Mouse (Mus musculus): ENCODE results near the gene Abcb8. TPM values are rescaled to one million over a fixed set of nuclear protein-coding genes. Genes with fewer than 3 reads are reported as not detected.
A peak's percentile ranks its signal among the peaks of the same experiment; 100 is the strongest.

The Abcb8 gene
- total and polyA plus RNA-seq, 3 experiments, result 63.6 to 165 (median 69.8) TPM

DNA sequence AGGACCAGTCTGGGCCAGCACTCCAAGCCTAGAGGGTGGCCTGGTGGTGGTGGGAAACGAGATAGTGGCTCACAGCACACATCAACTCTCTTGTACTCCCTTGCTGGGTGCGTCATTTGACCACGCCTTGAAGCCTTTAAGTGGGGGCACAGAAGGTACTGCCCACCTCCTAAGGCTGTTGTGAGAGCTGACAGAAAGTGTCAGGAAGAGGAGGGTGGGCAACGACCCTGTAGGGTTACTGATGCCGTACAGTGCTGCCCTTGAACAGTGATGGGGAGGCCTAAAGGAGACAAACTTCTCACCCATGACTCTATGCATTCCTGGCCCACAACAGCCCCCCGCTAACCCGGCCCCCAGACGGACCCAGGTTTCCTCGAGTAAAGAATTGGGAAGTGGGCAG lies 27.0 kb upstream of the Abcb8 start:
- DNase-seq, result no peak

DNA sequence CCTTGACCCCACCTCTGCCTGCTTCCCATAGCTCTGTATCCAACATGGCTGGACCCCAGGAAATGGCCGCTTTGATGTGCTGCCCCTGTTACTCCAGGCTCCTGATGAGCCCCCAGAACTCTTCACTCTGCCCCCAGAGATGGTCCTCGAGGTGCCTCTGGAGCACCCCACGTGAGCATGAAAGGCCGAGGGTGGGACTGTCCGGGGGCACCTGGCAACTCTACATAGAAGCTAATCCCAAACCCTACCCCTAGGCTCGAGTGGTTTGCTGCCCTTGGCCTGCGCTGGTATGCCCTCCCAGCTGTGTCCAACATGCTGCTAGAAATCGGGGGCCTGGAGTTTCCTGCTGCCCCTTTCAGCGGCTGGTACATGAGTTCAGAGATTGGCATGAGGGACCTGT lies 23.7 kb upstream of the Abcb8 start:
- DNase-seq, result no peak

DNA sequence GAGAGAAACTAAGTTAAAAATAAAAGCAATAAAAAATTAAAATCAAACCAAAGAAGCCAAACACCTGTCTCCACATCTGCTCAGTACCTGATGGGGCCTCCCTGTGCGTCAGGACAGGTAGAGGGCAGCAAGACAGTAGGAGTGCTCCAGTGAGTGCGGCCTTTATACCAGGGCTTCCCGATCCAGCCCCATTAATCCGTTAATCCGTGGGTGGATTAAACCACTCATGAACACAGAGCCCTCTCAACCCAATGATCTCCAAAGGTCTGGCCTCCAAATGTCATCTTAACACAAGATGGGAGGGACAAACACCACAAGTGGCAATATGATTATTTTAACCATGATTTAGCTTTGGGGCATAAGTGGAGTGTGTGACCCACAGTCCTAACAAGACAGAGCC lies 19.7 kb upstream of the Abcb8 start:
- no peak for DNase-seq

DNA sequence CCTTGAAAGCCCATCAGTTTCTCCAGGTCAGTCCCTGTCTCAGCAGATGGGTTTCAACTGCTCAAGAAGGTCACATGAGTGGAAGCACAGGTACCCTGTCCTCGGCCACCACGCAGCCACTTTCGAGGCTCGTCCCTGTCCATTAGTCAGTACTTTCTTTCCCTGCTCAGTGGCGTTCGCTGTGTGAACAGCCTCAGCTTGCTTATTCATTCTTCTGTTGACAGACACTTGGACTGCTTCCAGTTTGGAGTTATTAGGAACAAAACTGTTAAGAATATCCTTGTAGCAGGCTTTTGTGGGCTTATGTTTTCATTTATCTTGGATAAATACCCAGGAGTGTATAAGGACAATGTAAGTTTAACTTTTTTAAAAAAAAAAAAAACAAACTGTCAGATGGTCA lies 19.2 kb upstream of the Abcb8 start:
- no peak for DNase-seq

DNA sequence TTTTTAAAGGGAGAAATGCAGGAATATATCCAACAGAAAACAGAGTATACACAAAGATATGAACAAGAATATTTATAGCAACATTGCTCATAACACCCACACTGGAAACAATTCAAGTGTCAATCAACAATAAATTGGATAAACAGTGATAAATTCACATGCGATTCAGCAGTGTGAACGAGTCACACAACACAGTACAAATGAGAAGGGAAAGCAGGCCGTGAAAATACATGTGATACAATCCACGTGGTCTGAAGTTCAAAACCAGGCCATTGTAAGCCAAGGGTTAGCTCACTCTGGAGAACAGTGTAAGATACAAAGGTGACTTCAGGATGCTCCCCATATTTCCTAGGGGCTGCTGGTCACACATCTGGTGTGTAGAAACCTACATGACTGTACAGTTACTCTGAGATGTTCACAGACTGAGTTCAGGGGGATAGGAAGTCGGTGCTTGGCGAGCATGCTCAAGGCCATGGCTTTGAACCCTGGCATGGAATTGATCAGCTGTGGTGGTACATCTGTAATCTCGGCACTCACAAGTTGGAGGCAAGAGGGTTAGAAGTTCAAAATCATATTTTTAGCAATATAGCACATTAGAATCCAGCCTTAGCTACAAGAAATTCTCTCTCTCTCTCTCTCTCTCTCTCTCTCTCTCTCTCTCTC lies 18.7 kb upstream of the Abcb8 start:
- no peak for DNase-seq

DNA sequence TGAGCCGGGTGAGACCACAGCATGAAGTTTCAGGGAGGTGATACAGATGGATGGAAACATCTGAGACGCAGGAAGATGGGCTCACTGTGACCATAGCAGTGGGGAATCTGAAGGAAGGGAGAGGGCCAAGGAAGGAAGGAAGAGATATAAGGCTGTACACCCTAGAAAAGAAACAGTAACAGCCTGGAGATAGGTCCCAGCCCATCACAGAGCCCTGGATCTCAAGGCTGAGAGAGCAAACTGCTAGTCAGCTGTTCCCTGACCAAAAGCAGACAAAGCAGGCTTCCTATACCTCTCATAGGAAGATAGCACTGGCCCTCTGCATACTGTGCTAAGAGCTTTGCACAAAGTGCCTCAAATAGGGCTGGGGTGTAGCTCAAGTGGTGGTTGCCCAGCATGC lies 14.8 kb upstream of the Abcb8 start:
- DNase-seq, result no peak

DNA sequence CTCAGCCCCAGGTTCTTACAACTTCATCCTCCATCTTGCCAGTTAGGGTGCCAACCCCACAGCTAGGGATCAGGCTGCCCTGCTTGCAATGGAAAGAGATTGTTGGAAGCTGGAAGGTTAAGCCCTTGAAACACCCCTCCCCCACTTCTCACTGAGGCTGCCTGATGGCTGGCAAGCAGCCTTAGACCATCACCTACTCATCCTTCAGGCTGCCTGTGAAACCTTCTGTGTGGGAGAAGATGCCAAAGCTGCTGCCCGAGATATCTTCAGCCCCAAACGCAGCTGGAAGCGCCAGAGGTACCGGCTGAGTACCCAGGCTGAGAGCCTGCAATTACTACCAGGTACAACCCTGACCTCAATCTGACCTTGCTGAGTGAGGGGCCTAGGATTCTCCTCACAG lies 14.0 kb upstream of the Abcb8 start:
- DNase-seq, result no peak

DNA sequence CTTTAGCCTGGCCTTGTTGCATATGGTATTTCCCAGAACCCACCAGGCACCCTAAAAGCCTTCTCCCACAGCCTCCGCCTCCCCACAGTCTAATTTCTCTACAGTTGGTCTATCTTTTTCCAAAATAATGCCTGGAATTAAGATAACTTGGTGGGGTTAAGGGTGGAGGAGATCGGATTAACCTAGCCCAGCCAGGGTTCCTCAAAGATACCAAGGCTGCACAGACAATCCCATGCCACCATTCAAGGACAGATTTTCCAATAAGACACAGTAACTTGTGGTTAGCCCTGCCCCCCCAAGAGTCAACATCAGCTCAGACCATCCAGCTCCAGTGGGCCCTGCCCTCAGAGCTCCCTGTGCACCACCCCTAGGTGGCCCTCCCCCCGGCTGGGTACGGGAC lies 13.0 kb upstream of the Abcb8 start:
- no peak for DNase-seq

DNA sequence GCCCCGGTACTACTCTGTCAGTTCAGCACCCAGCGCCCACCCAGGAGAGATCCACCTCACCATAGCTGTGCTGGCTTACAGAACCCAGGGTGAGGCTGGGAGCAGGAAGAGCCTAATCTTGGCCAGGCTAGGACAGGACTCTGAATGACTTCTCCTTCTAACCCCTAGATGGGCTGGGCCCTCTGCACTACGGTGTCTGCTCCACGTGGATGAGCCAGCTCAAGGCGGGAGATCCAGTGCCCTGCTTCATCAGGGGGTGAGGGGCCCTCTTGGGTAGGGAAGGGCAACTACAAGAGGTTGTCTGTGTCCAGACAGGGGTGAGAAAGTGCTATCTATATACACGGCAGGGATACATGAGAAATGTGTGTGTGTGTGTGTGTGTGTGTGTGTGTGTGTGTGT lies 12.0 kb upstream of the Abcb8 start:
- no peak for DNase-seq

DNA sequence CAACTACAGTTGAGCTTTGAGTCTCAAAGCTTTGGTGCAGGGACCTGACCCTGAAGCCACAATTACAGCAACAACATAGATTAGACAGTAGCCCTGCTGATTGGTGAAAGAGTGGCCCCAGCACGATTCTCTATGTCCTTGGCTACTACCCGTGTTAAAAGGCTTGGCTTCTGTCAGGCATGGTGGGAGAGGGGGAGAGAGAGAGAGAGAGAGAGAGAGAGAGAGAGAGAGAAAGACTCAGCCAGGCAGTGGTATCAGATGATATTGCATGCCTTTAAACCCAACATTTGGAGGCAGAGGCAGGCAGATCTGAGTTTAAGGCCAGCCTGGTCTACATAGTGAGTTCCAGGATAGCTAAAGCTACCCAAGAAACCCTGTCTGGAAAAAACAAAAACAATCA lies 11.5 kb upstream of the Abcb8 start:
- DNase-seq, result no peak

DNA sequence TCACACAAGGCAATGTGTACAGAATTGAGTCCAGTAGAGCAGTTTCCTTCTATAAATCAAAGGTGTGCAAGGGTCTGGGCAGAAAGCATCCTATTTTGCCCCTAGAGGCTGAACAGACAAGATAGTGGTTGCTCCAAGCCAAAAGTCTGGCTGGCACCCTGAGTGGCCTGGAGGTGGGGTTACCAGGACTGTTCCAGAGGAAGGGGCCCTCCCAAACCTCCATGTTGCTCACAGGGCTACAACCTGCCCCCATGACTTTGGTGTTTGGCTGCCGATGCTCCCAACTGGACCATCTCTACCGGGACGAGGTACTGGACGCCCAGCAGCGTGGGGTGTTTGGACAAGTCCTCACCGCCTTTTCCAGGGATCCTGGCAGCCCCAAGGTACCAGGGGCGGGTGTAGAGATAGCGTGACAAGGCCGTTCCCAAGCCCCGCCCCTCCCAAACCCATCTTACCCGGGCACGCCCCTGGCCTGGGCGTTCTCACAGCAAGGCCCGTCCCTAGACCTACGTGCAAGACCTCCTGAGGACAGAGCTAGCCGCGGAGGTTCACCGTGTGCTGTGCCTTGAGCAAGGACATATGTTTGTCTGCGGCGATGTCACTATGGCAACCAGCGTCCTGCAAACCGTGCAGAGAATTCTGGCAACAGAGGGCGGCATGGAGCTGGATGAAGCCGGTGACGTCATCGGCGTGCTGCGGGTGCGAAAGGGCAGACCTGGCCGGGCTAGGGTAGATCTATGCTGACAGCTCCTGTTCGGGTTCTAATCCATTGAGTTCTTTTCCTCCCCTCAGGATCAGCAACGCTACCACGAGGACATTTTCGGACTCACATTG lies 10.2 kb upstream of the Abcb8 start:
- DNase-seq, result peak; percentile 94

DNA sequence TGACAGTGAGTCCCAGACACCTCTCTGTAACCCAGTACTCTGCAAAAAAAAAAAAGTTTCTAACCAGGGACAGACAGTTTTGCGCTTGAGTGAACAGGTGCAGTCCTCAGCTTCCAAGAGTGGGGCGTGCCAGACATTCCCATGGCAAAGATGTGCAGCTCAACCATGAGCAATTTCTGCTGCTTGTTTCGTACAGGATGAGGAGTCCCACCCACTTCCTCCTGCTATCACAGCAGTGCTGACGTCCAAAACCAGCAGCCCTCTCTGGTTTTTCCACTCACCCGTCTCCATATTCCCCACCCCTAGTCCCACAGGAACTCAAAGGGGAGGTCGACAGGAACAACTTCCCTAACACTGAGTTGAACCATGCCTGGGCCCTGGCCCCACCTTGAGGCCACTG lies 9.1 kb upstream of the Abcb8 start:
- DNase-seq, result peak; percentile 44

DNA sequence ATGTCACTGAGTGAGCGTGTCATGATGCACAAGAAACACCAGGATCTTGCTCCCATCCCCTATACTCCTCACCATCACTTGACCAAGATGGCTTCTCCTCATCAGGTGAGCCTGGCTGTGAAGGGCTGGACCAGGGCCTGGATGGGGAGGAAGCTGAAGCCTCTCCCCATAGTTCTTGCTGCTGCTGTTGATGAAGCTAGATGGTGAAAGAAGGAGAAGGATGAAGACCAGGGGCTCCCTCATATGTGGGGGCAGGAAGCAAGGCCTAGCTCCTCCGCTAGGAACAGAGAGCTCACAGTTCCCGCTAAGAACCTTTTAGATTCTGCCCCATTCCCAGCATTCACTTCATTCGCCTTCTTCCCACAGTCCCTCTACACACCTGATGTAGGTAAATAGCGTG lies 8.1 kb upstream of the Abcb8 start:
- DNase-seq, result no peak

DNA sequence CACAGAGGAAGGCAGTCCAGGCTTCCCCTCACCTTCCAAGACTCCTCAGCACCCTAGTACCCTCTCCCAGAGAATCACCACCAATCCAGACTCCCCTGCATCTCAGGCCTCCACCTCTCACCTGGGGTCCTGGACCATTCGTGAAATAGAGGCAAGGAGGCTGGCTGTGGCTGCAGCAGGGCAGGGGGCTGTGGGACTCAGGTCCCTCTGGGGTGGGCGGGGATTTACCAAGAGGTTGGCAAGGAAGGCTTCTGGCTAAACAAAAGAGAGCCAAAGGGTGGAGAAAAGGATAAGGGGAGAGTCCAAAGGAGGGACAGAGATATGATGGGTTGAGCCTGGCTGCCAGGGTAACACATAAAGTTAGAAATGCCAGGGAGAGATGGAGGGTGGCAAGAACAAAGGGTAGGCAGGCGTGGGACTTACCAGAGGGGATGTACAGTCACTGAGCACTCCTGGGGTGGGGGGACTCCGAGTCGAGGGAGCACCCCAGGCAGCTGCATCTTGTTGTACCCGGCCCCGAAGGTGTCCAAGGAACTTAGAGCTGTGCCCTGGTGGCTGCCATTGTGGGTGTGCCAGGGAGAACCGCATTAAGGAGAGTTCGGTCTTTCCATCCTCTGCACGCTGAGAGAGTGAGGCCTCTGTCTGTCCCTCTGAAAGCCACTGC lies 7.4 kb upstream of the Abcb8 start:
- DNase-seq, result no peak

DNA sequence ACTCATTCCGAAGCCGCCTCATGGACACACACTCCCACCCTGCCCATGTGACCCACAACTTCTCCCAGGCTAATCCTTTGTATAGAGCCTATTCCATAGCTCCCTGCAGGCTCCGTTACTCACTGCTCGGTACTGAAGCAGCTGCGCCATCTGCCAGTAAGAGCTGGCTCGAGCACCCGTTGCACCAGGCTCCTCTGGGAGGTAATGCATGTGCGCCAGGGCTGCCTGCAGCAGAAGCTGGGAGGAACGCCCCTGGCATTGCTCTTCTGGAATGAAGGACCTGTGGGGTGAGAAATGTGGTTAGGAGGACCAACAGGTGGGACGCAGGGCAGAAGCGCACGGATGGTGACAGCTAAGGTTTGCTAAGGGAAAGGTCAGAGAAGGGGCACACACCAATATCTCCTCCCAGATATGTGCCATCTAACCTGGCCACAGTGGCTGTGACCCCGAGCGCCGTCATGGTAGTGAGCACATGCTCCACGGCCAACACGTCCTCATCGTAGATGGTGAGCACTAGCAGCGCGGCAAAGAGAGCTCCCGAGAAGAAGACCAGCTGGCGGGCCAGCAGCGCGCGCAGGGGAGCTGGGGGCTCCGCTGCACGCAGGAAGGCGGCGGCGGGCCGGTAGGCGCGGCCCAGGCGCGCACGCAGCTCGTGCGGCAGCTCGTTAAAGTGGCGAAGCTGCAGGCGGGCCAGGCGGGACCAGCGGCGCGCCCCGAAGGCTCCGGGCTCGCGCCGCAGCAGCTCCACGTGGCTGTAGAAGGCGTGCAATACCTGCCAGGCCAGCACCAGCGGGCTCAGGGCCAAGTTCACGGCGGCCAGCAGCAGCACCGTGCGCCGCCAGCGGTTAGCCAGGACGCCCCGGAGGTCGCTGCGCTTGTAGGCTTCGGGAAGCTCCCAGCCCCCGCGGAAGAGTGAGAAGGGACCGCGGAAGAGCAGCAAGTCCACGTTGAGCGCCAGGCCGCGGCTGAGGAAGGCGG lies 5.9 kb upstream of the Abcb8 start:
- DNase-seq, result peak; percentile 80

DNA sequence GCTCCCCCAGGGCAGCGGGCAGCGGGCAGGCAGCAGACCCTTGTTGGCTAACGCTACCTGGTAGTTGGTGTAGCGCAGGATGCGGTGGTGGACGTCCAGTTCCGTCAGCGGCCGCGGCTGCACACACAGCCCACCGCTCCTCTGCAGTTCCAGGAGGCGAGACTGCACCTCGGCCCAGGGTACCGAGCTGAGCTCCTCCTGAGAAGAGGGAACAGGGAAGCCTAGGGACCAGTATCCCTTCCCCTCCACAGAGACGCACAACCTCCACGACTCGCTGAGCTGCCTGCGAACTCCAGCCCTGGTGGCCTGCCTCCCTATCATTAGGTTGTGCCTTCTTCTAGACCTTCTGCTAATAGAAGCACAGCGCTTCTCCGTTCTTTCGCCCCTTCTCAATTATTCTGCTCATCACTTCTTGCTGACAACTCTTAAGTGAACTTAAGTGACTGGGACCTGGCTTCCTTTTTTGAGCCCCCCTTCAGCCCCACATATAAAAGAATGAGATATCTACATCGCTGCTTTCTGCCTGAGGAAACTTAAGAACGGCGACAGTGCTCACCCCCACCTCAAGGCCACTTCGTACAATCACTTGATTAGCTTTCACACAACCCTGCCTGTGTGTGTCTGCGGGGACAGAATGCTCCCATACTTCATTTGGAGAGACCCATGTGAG lies 5.1 kb upstream of the Abcb8 start:
- DNase-seq, result no peak

DNA sequence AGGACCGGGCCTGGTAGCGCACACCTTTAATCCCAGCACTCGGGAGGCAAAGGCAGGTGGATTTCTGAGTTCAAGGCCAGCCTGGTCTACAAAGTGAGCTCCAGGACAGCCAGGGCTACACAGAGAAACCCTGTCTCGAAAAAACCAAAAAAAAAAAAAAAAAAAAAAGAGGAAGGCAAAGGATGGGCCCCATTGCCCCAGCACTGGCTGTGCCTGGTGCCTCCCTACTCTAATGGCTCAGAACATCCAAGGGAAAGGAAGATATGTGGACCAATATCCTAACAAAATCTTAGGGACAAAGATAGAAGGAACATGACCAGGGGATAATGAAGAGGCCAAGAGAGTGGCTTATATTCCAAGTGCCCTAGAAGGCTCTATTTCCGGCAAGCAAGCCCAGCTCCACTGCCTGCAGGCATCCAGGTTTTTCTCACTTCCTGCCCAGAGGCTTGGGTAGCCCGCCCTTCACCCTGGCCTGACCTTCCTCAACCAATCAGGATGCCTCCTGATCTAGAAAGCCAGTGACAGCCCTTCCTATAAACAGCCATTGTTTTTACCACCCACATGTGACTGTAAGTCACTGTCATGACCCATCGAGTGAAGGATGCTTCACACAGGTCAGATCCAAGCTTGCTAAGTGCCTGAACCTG lies 4.3 kb upstream of the Abcb8 start:
- peak; percentile 38 for DNase-seq

DNA sequence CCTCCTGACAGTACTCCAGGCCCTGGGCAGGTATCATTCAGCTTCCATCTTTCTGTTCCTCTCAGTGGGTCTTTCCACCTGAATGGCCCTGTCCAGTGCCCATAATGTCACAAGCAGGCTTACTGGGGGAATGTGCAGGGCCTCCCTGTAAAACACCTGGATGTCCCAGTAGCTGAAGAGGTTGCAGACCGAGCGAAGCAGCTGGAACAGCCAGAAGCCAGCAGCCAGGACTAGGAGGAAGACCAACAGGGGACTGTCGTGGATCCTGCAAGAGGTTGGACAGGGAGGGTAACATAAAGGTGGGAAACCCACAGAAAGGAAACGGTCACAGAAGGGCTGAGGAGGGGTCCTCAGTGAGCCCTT lies 3.8 kb upstream of the Abcb8 start:
- no peak for DNase-seq

DNA sequence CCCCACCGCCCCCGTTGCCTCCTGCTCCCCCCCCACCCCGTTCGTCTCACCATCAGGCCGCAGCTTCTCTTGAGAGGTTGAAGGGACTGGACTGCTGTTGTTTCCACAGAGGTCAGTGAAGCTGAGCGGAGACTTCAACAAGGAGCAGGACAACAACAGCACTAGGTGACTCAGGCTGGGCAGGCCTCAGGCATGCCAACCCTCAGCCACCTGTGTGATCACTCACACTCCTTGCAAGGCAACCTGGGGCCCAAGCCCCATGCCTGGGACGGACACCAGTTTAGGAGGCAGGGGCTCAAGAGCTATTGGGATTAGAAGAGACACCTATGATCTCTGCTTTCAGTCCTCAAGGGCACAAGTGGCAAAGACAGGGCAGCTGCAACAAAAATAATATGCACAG lies 1.6 kb upstream of the Abcb8 start, which contains the start of gene Atg9b:
Gene Atg9b, minus strand, starts transcription at position 280 of the 400 bp plus-strand sequence.
- DNase-seq, result no peak

DNA sequence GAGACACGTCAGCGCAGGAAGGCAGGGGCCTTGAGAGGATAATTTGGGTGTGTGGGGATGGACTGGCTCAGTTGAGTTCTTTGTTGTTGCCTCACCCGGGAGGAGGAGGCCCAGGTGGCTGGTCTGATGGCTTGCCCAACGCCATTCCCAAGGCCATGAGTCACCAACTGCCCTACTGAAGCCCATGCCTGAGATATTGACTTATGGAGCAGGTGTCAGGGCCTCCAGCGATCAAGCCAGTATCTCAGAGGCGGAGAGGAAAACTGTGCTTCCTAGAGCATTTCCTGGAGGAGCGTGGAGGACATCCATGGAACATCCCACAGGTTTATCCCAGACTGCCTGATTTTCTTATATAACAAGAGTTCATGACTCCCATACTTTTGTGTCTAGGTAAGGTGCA lies 739 bp upstream of the Abcb8 start:
- peak; percentile 40 for DNase-seq

All from adrenal gland, adult 2 months (tissue).